Mouse (Mus musculus) myocyte (in vitro differentiated cells): ENCODE measurements at regions not wholly inside any gene's neighbourhood (a gene's known extent, or its start where the extent isn't known, plus 50 kb on each side); places are given as distances from the start of the nearest gene placed in this dataset.

ENCODE experiments used
- CEBPB ChIP-seq: IDR thresholded peaks from 2 replicates; pipeline ENCODE4 v1.6.1; 2011; ENCODE audit warnings: mild to moderate bottlenecking, moderate library complexity; ENCODE audit not compliant: poor library complexity, insufficient read depth, severe bottlenecking
- E2F4 ChIP-seq: IDR thresholded peaks from one replicate; pipeline ENCODE4 v1.6.1; 2011; ENCODE audit warnings: mild to moderate bottlenecking, control low read depth, moderate library complexity; ENCODE audit not compliant: insufficient read depth
- MAX ChIP-seq: IDR thresholded peaks from one replicate; pipeline ENCODE4 v1.6.1; 2011; ENCODE audit warnings: low read depth, mild to moderate bottlenecking, control low read depth
- MYOD1 ChIP-seq, 3 experiments: IDR thresholded peaks; one replicate each; pipeline ENCODE4 v1.6.1; 2011; ENCODE audit warnings: control low read depth in 2 of 3, low read depth in 2 of 3, mild to moderate bottlenecking in 2 of 3, moderate library complexity in 1 of 3; ENCODE audit not compliant: insufficient read length in 2 of 3, control insufficient read depth in 1 of 3
- POLR2A ChIP-seq: IDR thresholded peaks from one replicate; pipeline ENCODE4 v1.6.1; 2011; ENCODE audit warnings: low read depth, mild to moderate bottlenecking, control low read depth, moderate library complexity; ENCODE audit not compliant: insufficient read length
- POLR2AphosphoS2 ChIP-seq: IDR thresholded peaks from one replicate; pipeline ENCODE4 v1.6.1; 2011; ENCODE audit warnings: low read depth, control low read depth; ENCODE audit not compliant: insufficient read length
- TCF12 ChIP-seq: IDR thresholded peaks from one replicate; pipeline ENCODE4 v1.6.1; 2011; ENCODE audit warnings: mild to moderate bottlenecking, control low read depth; ENCODE audit not compliant: poor library complexity, insufficient read depth, severe bottlenecking
- TCF3 ChIP-seq: IDR thresholded peaks from one replicate; pipeline ENCODE4 v1.6.1; 2011; ENCODE audit warnings: low read depth, control low read depth; ENCODE audit not compliant: insufficient read length
- USF1 ChIP-seq: IDR thresholded peaks from one replicate; pipeline ENCODE4 v1.6.1; 2011; ENCODE audit warnings: low read depth, mild to moderate bottlenecking, control low read depth, moderate library complexity

DNA sequence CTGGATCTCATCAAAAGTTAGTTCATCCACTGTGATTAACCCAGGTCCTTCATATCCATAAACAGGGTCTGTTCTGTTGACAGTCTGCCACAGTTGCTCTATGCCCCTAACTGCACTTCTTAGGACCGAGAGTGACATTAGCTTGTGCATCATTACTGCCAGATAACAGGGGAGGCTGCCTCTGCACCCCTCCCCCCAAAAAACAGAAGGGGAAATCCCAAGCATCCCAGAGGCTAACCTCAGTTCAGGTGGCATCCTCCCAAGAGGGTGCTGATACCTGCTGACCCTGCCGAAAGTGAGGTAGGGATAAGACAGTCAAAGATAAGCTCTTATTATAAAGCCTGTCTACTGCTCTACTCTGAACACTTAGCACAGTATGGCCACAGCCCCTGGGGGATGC, 87.3 kb downstream of the Rplp1 start:
- TF ChIP-seq USF1 (no peak), POLR2AphosphoS2 (no peak), CEBPB (no peak), E2F4 (no peak), TCF3 (no peak), POLR2A (no peak), TCF12 (no peak), MYOD1 (IDR thresholded peaks at IDR 0.05; ENCODE audit: control insufficient read depth in 1 of 3, insufficient read length in 2 of 3, low read depth in 2 of 3) (no peak), MAX (no peak)
